Mouse (Mus musculus) E14TG2a.4 (cell line): Measurements from ENCODE around the gene Gpc6.

Experiments used
- CTCF ChIP-seq: conservative IDR thresholded peaks from 2 replicates; pipeline ENCODE4 v1.5.1; 2014; ENCODE audit warnings: low read length
- NANOG ChIP-seq: IDR thresholded peaks from 2 replicates; pipeline ENCODE4 v1.6.1; 2014; ENCODE audit warnings: borderline replicate concordance, low read length, mixed read lengths
- POU5F1 ChIP-seq: IDR thresholded peaks from 2 replicates; pipeline ENCODE4 v1.6.1; 2014; ENCODE audit warnings: low read length, borderline replicate concordance

DNA sequence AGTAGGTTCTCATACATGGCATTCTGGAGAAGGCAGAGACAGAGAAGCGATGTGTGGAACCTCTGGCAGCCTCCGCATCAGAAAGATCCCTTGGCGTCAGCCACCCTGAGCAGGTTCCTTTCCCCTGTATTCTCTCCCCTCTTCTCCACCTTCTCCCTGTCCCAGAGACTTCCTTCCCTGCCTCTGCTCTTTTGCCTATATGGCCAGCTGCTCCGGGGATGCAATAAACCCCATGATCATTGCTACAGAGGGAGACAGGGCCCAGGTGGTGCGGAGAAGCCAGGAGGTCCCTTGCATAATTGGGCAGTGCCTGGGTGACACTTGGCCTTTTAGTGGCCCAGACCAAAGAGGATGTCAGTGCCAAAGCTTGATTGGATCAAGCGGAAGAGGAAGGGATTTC, 910.4 kb downstream of the Gpc6 start:
- TF ChIP-seq CTCF, result no peak
- TF ChIP-seq POU5F1, result no peak
- TF ChIP-seq NANOG, result no peak
